ENCODE assay signal across 9 mouse cellular contexts in genomic region chr8:111366610-111367234, GRCm38 (mm10). TPM values are rescaled to one million over a fixed set of nuclear protein-coding genes. Genes with fewer than 3 reads are reported as not detected.
DNase-seq lines count a peak whose midpoint lies in the region; TF ChIP-seq lines count a peak whose summit lies in the region.
"Had no signal": no experiment of that assay in that cellular context is flagged by ENCODE, and none has a peak within 500 bp of the region (broad histone marks: within the 10 kb centered on the region; RNA-seq: fewer than 3 reads in every experiment).

No protein-coding gene starts in this region.

- no peak for TF ChIP-seq CTCF in layer of hippocampus, adult 2 months (conservative IDR thresholded peaks at IDR 0.05)

- H3K4me3 ChIP-seq in layer of hippocampus, adult 2 months = peak overlapping the region; percentile 15; the same call in 1 of the 2 replicates

- peak overlapping the region; percentile 37; the same call in 1 of the 2 replicates for H3K27ac ChIP-seq in layer of hippocampus, adult 2 months
- H3K27ac ChIP-seq: liver, embryonic 14.5 days had no signal

- no peak for DNase-seq in layer of hippocampus, adult 2 months (ENCODE audit: low spot score in 2 of 2)
- no peak for DNase-seq in layer of hippocampus, adult 9-11 months
- peak; percentile 61 for DNase-seq in adrenal gland, postnatal 14 days
- peak; percentile 27 for DNase-seq in heart, postnatal 4 days
- DNase-seq in lung, postnatal 25 days (ENCODE audit: low spot score) = peak; percentile 14
- DNase-seq in yolk sac, embryonic 10.5 days (ENCODE audit: low spot score) = no peak
- no peak for DNase-seq in cerebellum, postnatal 14 days
- DNase-seq in layer of hippocampus, postnatal 14 days (ENCODE audit: low spot score in 2 of 2) = no peak

RNA-seq across cellular contexts. Expression of gene Fa2h, which starts 26.9 kb away (rescaled TPM):
- total RNA-seq in layer of hippocampus, adult 2 months (2021) = 10 to 100 TPM; 22.0 to 23.1 TPM
- total RNA-seq in adrenal gland, postnatal 14 days (2021) = 2.0 and 3.0 TPM in 2 replicates
- total RNA-seq in heart, postnatal 4 days (2021) = under 1 TPM; 0.17 to 0.52 TPM
- 10 to 100 TPM; 28.6 to 30.5 TPM for total RNA-seq in layer of hippocampus, postnatal 14 days (2021)

RNA-seq across cellular contexts. Expression of gene Mlkl, which starts 28.7 kb away (rescaled TPM):
- 1 to 10 TPM in 1 of 2 experiments, under 1 TPM in 1; 0.22 to 1.1 TPM for total RNA-seq in layer of hippocampus, adult 2 months (2021)
- 14.0 and 19.1 TPM in 2 replicates for total RNA-seq in adrenal gland, postnatal 14 days (2021)
- 1 to 10 TPM; 4.3 to 4.7 TPM for total RNA-seq in heart, postnatal 4 days (2021)
- total RNA-seq in layer of hippocampus, postnatal 14 days (2021) = under 1 TPM; 0.37 to 0.91 TPM

Comparison
In these comparisons a context has a peak if more than half of its experiments do, and no peak if none do; other contexts are left out.
1. DNase-seq: peak in adrenal gland, postnatal 14 days (single experiment), heart, postnatal 4 days (single experiment) and lung, postnatal 25 days (single experiment); none in layer of hippocampus, adult 2 months (0 of 2), layer of hippocampus, adult 9-11 months (single experiment), yolk sac, embryonic 10.5 days (single experiment), cerebellum, postnatal 14 days (0 of 2) and layer of hippocampus, postnatal 14 days (0 of 2).